Mouse (Mus musculus): ENCODE measurements around the gene Fst.

Gene Fst

GRCm38 (mm10) chr13:114412326-114412725, 46.4 kb downstream of the Fst start:
- no peak for DNase-seq

- no peak for DNase-seq
These were observed 51.9 kb downstream of the Fst start for GRCm38 (mm10) chr13:114406866-114407265.

GRCm38 (mm10) chr13:114406424-114406823, 52.3 kb downstream of the Fst start:
- no peak for DNase-seq

- DNase-seq: no peak
These were observed 53.5 kb downstream of the Fst start for GRCm38 (mm10) chr13:114405100-114405715.
